Comparison of ENCODE assay signal across 19 mouse cellular contexts in the genomic region with DNA sequence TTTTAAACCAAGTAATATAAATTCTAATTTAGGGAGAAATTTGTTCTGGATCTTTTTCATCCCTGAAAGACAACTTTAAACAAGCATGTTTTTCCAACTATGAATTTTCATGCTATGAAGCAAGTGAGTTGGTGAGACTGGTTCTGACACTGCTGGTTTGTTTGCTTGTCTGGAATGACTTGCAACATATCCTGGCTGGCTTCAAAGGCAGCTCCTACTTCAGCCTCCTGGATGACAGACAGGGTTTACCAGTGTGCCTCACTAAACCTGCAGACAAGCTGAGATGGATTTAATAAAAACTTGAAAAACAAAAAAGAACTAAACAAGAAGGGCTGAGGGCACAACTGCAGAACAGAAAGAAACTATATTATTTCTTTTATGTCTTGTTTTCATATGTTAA. TPM values are rescaled to one million over a fixed set of nuclear protein-coding genes. Genes with fewer than 3 reads are reported as not detected.
DNase-seq lines count a peak whose midpoint lies in the region; ATAC-seq and TF ChIP-seq lines count a peak whose summit lies in the region.
"Had no signal": no experiment of that assay in that cellular context is flagged by ENCODE, and none has a peak within 500 bp of the region (broad histone marks: within the 10 kb centered on the region; RNA-seq: fewer than 3 reads in every experiment).

No protein-coding gene starts in this region.

- no peak for DNase-seq in heart, adult 2 months
- no peak for DNase-seq in heart, adult 18-20 months
- peak; percentile 6 for DNase-seq in midbrain, embryonic 11.5 days (ENCODE audit: low spot score, missing footprints)
- DNase-seq in midbrain, embryonic 10.5 days (ENCODE audit: low spot score): no peak
- DNase-seq in liver, embryonic 13.5 days: no peak
- no peak for DNase-seq in cerebellum, postnatal 4 days (ENCODE audit: low spot score in 2 of 2)
- DNase-seq in urinary bladder, postnatal 25 days (ENCODE audit: low spot score): no peak
- DNase-seq: adrenal gland, postnatal 14 days; cerebellum, adult 8-10 months; kidney, adult 18-20 months; kidney, postnatal 10 days; thymus, postnatal 36 days had no signal

- TF ChIP-seq EP300 in heart, adult 2 months (IDR thresholded peaks at IDR 0.05; ENCODE audit: insufficient read depth, low read depth, low read length): no peak

- H3K36me3 ChIP-seq in heart, adult 2 months (ENCODE audit: control insufficient read depth, insufficient read depth, low read length): peaks cover 31% of the 10 kb centered on the region
- H3K36me3 ChIP-seq in midbrain, embryonic 11.5 days (ENCODE audit: control insufficient read depth, insufficient read depth, low read length): no peaks in the 10 kb centered on the region
- H3K36me3 ChIP-seq in midbrain, embryonic 10.5 days: no peaks in the 10 kb centered on the region
- H3K36me3 ChIP-seq in liver, embryonic 13.5 days: no peaks in the 10 kb centered on the region
- H3K36me3 ChIP-seq in intestine, embryonic 15.5 days: no peaks in the 10 kb centered on the region
- H3K36me3 ChIP-seq: forebrain, embryonic 15.5 days; limb, embryonic 12.5 days; midbrain, embryonic 13.5 days had no signal

- peak overlapping the region; percentile 15 for H3K27ac ChIP-seq in heart, adult 2 months
- no peak overlapping the region for H3K27ac ChIP-seq in midbrain, embryonic 11.5 days (ENCODE audit: low read depth, low read length)
- H3K27ac ChIP-seq in midbrain, embryonic 10.5 days (replicated peaks): no peak overlapping the region
- peak overlapping the region; percentile 79; the same call in 1 of the 2 replicates for H3K27ac ChIP-seq in liver, embryonic 13.5 days
- no peak overlapping the region for H3K27ac ChIP-seq in intestine, embryonic 15.5 days
- H3K27ac ChIP-seq: forebrain, embryonic 15.5 days; hindbrain, postnatal 0 days; limb, embryonic 12.5 days; macrophage; midbrain, embryonic 13.5 days had no signal

- intact Hi-C loops in heart, adult 2 months (cut with DNase I): no loop called here

- H3K4me1 ChIP-seq in heart, adult 2 months (ENCODE audit: control insufficient read depth, insufficient read depth, low read length): peaks cover 20% of the 10 kb centered on the region
- H3K4me1 ChIP-seq in midbrain, embryonic 11.5 days (ENCODE audit: control insufficient read depth, insufficient read depth, low read length): no peaks in the 10 kb centered on the region
- peaks cover 13% of the 10 kb centered on the region for H3K4me1 ChIP-seq in midbrain, embryonic 10.5 days
- peaks cover 67% of the 10 kb centered on the region for H3K4me1 ChIP-seq in liver, embryonic 13.5 days (replicated peaks)
- no peaks in the 10 kb centered on the region for H3K4me1 ChIP-seq in intestine, embryonic 15.5 days (replicated peaks)

- no peak for TF ChIP-seq POLR2A in heart, adult 2 months (IDR thresholded peaks at IDR 0.05; ENCODE audit: insufficient read depth, low read depth, low read length)

- H3K9ac ChIP-seq in heart, adult 2 months (ENCODE audit: low read depth, low read length): no peak overlapping the region
- no peak overlapping the region for H3K9ac ChIP-seq in midbrain, embryonic 11.5 days (ENCODE audit: low read length)
- no peak overlapping the region for H3K9ac ChIP-seq in liver, embryonic 13.5 days
- no peak overlapping the region for H3K9ac ChIP-seq in intestine, embryonic 15.5 days
- H3K9ac ChIP-seq: forebrain, embryonic 15.5 days; limb, embryonic 12.5 days; midbrain, embryonic 13.5 days had no signal

- no peak overlapping the region for H3K4me2 ChIP-seq in midbrain, embryonic 11.5 days
- no peak overlapping the region for H3K4me2 ChIP-seq in liver, embryonic 13.5 days
- no peak overlapping the region for H3K4me2 ChIP-seq in intestine, embryonic 15.5 days (replicated peaks)
- H3K4me2 ChIP-seq: forebrain, embryonic 15.5 days; heart, embryonic 11.5 days; limb, embryonic 12.5 days; midbrain, embryonic 13.5 days had no signal

- no peaks in the 10 kb centered on the region for H3K9me3 ChIP-seq in midbrain, embryonic 11.5 days (ENCODE audit: control insufficient read depth, low read length)
- no peaks in the 10 kb centered on the region for H3K9me3 ChIP-seq in midbrain, embryonic 10.5 days (replicated peaks)
- no peaks in the 10 kb centered on the region for H3K9me3 ChIP-seq in liver, embryonic 13.5 days (replicated peaks)
- no peaks in the 10 kb centered on the region for H3K9me3 ChIP-seq in intestine, embryonic 15.5 days
- H3K9me3 ChIP-seq: forebrain, embryonic 15.5 days; limb, embryonic 12.5 days; midbrain, embryonic 13.5 days had no signal

- no peak for ATAC-seq in midbrain, embryonic 11.5 days (ENCODE audit: low FRiP score)
- peak; percentile 60; the same call in 1 of the 2 replicates for ATAC-seq in liver, embryonic 13.5 days (ENCODE audit: low read depth)
- no peak for ATAC-seq in intestine, embryonic 15.5 days
- ATAC-seq: forebrain, embryonic 15.5 days; hindbrain, postnatal 0 days; midbrain, embryonic 13.5 days had no signal

- no peak overlapping the region for H3K4me3 ChIP-seq in heart, adult 2 months
- H3K4me3 ChIP-seq in midbrain, embryonic 11.5 days (ENCODE audit: low read depth, low read length): no peak overlapping the region
- H3K4me3 ChIP-seq in midbrain, embryonic 10.5 days: no peak overlapping the region
- no peak overlapping the region for H3K4me3 ChIP-seq in liver, embryonic 13.5 days (replicated peaks)
- no peak overlapping the region for H3K4me3 ChIP-seq in intestine, embryonic 15.5 days (replicated peaks)
- H3K4me3 ChIP-seq: forebrain, embryonic 15.5 days; limb, embryonic 12.5 days; midbrain, embryonic 13.5 days had no signal

- H3K79me2 ChIP-seq in heart, adult 2 months (replicated peaks; ENCODE audit: control insufficient read depth, insufficient read depth, low read length): peaks cover 6% of the 10 kb centered on the region

- no peaks in the 10 kb centered on the region for H3K27me3 ChIP-seq in heart, adult 2 months (ENCODE audit: control insufficient read depth, insufficient read depth, low read length)
- H3K27me3 ChIP-seq in midbrain, embryonic 11.5 days (ENCODE audit: control insufficient read depth, insufficient read depth, low read length): no peaks in the 10 kb centered on the region
- no peaks in the 10 kb centered on the region for H3K27me3 ChIP-seq in midbrain, embryonic 10.5 days (ENCODE audit: low read depth, poor library complexity, severe bottlenecking)
- H3K27me3 ChIP-seq in liver, embryonic 13.5 days: no peaks in the 10 kb centered on the region
- no peaks in the 10 kb centered on the region for H3K27me3 ChIP-seq in intestine, embryonic 15.5 days (replicated peaks)
- H3K27me3 ChIP-seq: forebrain, embryonic 15.5 days; limb, embryonic 12.5 days; midbrain, embryonic 13.5 days had no signal

- TF ChIP-seq CTCF in heart, adult 2 months (IDR thresholded peaks at IDR 0.05): no peak

RNA-seq across cellular contexts. Expression of a gene that starts 43.0 kb away (rescaled TPM):
- total RNA-seq in heart, adult 2 months (2021): 100 to 1,000 TPM; 101 to 113 TPM
- polyA plus RNA-seq in heart, adult 2 months (2012; rRNA removed): 12.8 and 34.5 TPM in 2 replicates
- 100 to 1,000 TPM; 106 to 109 TPM for total RNA-seq in heart, adult 18-20 months (2021)
- 87.0 and 91.8 TPM in 2 replicates for polyA plus RNA-seq in midbrain, embryonic 11.5 days (2014; fragmentation: Nextera tagmentation; extraction: Ambion mirVana)
- polyA plus RNA-seq in midbrain, embryonic 10.5 days (2016; fragmentation: Nextera tagmentation; extraction: Ambion mirVana): 72.5 and 79.7 TPM in 2 replicates
- polyA plus RNA-seq in liver, embryonic 13.5 days (2015; fragmentation: Nextera tagmentation; extraction: Ambion mirVana): 119 and 149 TPM in 2 replicates
- 116 and 133 TPM in 2 replicates for polyA plus RNA-seq in intestine, embryonic 15.5 days (2015; fragmentation: Nextera tagmentation; extraction: Ambion mirVana)

RNA-seq across cellular contexts. Expression of a gene that starts 53.7 kb away (rescaled TPM):
- total RNA-seq in heart, adult 2 months (2021): 10 to 100 TPM; 16.1 to 16.2 TPM
- polyA plus RNA-seq in heart, adult 2 months (2012; rRNA removed): 11.5 and 22.4 TPM in 2 replicates
- 10 to 100 TPM; 16.4 to 16.5 TPM for total RNA-seq in heart, adult 18-20 months (2021)
- 0.34 and 0.56 TPM in 2 replicates for polyA plus RNA-seq in midbrain, embryonic 11.5 days (2014; fragmentation: Nextera tagmentation; extraction: Ambion mirVana)
- polyA plus RNA-seq in midbrain, embryonic 10.5 days (2016; fragmentation: Nextera tagmentation; extraction: Ambion mirVana): 0.90 and 1.0 TPM in 2 replicates
- 0.31 and 0.35 TPM in 2 replicates for polyA plus RNA-seq in liver, embryonic 13.5 days (2015; fragmentation: Nextera tagmentation; extraction: Ambion mirVana)
- 1.7 and 2.2 TPM in 2 replicates for polyA plus RNA-seq in intestine, embryonic 15.5 days (2015; fragmentation: Nextera tagmentation; extraction: Ambion mirVana)

Comparison
In these comparisons a context has a peak if more than half of its experiments do, and no peak if none do; other contexts are left out.
1. H3K27ac ChIP-seq: peak in heart, adult 2 months (single experiment) and liver, embryonic 13.5 days (single experiment); none in midbrain, embryonic 11.5 days (single experiment), midbrain, embryonic 10.5 days (single experiment) and intestine, embryonic 15.5 days (single experiment).